Comparison of ENCODE assay signal across 14 mouse cellular contexts in genomic region chr4:114468095-114468429, GRCm38 (mm10).
DNase-seq lines count a peak whose midpoint lies in the region; ATAC-seq lines count a peak whose summit lies in the region.
"Had no signal": no experiment of that assay in that cellular context is flagged by ENCODE, and none has a peak within 500 bp of the region (broad histone marks: within the 10 kb centered on the region; RNA-seq: fewer than 3 reads in every experiment).

No protein-coding gene starts in this region.

- peaks cover 52% of the 10 kb centered on the region for H3K27me3 ChIP-seq in heart, embryonic 12.5 days (replicated peaks)
- no peaks in the 10 kb centered on the region for H3K27me3 ChIP-seq in kidney, embryonic 16.5 days (ENCODE audit: insufficient read depth, low read length)
- H3K27me3 ChIP-seq in embryonic facial prominence, embryonic 14.5 days (replicated peaks; ENCODE audit: control insufficient read depth, insufficient read depth, low read length) = no peaks in the 10 kb centered on the region; the same call in 1 of the 2 replicates

- H3K27ac ChIP-seq in heart, embryonic 12.5 days (ENCODE audit: poor library complexity, severe bottlenecking) = no peak overlapping the region
- no peak overlapping the region for H3K27ac ChIP-seq in kidney, embryonic 16.5 days (ENCODE audit: low read length)
- H3K27ac ChIP-seq in embryonic facial prominence, embryonic 14.5 days (replicated peaks; ENCODE audit: low read depth, low read length) = no peak overlapping the region
- H3K27ac ChIP-seq: gastrocnemius, adult 2 months had no signal

- no peak overlapping the region for H3K4me3 ChIP-seq in heart, embryonic 12.5 days
- H3K4me3 ChIP-seq in kidney, embryonic 16.5 days (ENCODE audit: low read length) = no peak overlapping the region
- no peak overlapping the region for H3K4me3 ChIP-seq in embryonic facial prominence, embryonic 14.5 days (ENCODE audit: low read depth, low read length)
- H3K4me3 ChIP-seq: erythroblast, embryonic 14.5 days; gastrocnemius, adult 2 months; megakaryocyte, embryonic 14.5 days had no signal

- peak overlapping the region; percentile 32; the same call in 1 of the 2 replicates for H3K4me2 ChIP-seq in heart, embryonic 12.5 days
- no peak overlapping the region for H3K4me2 ChIP-seq in kidney, embryonic 16.5 days (replicated peaks; ENCODE audit: low read depth, low read length)
- no peak overlapping the region for H3K4me2 ChIP-seq in embryonic facial prominence, embryonic 14.5 days (ENCODE audit: low read depth, low read length)

- peak; percentile 15 for DNase-seq in embryo, embryonic 10 days (ENCODE audit: low spot score)
- DNase-seq in embryo, embryonic 9.5 days (ENCODE audit: extremely low spot score) = no peak
- no peak for DNase-seq in heart, adult 18-20 months
- no peak for DNase-seq in kidney, postnatal 4 days
- no peak for DNase-seq in embryonic facial prominence, embryonic 14.5 days (ENCODE audit: low spot score)
- DNase-seq in thymus, adult 18-20 months = no peak
- DNase-seq: cerebellum, adult 2 months; gastrocnemius, adult 2 months; thymus, postnatal 25 days had no signal

- no peak overlapping the region for H3K9ac ChIP-seq in heart, embryonic 12.5 days
- H3K9ac ChIP-seq in kidney, embryonic 16.5 days (replicated peaks; ENCODE audit: low read length) = no peak overlapping the region
- H3K9ac ChIP-seq in embryonic facial prominence, embryonic 14.5 days (ENCODE audit: low read depth, low read length) = no peak overlapping the region

- H3K36me3 ChIP-seq in heart, embryonic 12.5 days = no peaks in the 10 kb centered on the region
- H3K36me3 ChIP-seq in kidney, embryonic 16.5 days (ENCODE audit: insufficient read depth, low read length) = no peaks in the 10 kb centered on the region
- no peaks in the 10 kb centered on the region for H3K36me3 ChIP-seq in embryonic facial prominence, embryonic 14.5 days (ENCODE audit: control insufficient read depth, insufficient read depth, low read length)

- peak; percentile 46; the same call in 1 of the 2 replicates for ATAC-seq in heart, embryonic 12.5 days (ENCODE audit: insufficient number of reproducible peaks, low FRiP score)
- peak; percentile 16; the same call in 1 of the 2 replicates for ATAC-seq in kidney, embryonic 16.5 days (ENCODE audit: low FRiP score, low TSS enrichment)
- 0 out of 2 replicates have a peak, but pooled peaks have one; percentile 6 for ATAC-seq in embryonic facial prominence, embryonic 14.5 days (ENCODE audit: low read depth)
- ATAC-seq: inflammation-experienced regulatory T-cells, adult 6 months had no signal

- H3K4me1 ChIP-seq in heart, embryonic 12.5 days (replicated peaks) = peaks cover 24% of the 10 kb centered on the region
- H3K4me1 ChIP-seq in kidney, embryonic 16.5 days (ENCODE audit: insufficient read depth, low read length) = peaks cover 21% of the 10 kb centered on the region
- H3K4me1 ChIP-seq in embryonic facial prominence, embryonic 14.5 days (ENCODE audit: control insufficient read depth, insufficient read depth, low read length) = peaks cover 33% of the 10 kb centered on the region
- H3K4me1 ChIP-seq: megakaryocyte, embryonic 14.5 days had no signal

- no peaks in the 10 kb centered on the region for H3K9me3 ChIP-seq in heart, embryonic 12.5 days (replicated peaks)
- H3K9me3 ChIP-seq in kidney, embryonic 16.5 days (ENCODE audit: low read length) = no peaks in the 10 kb centered on the region
- no peaks in the 10 kb centered on the region for H3K9me3 ChIP-seq in embryonic facial prominence, embryonic 14.5 days (ENCODE audit: control insufficient read depth, low read length)
- H3K9me3 ChIP-seq: megakaryocyte, embryonic 14.5 days had no signal

- whole genome bisulfite sequencing in heart, embryonic 12.5 days = 8% methylated on average over 7 of the region's 7 CpGs
- 38% methylated on average over 7 of the region's 7 CpGs for WGBS in kidney, embryonic 16.5 days
- WGBS in embryonic facial prominence, embryonic 14.5 days = 40% methylated on average over 7 of the region's 7 CpGs
